Mouse (Mus musculus) left cerebral cortex, adult 6 months (tissue): ENCODE data around the gene Pxmp4. TPM values are rescaled to one million over a fixed set of nuclear protein-coding genes. Genes with fewer than 3 reads are reported as not detected.

Source experiments
- long read RNA-seq, 2 experiments: library from polyadenylated mRNA; unstranded; transcript quantifications; one replicate each; pipeline ENCODE4 v2.0.0; 2019 to 2020
- polyA plus RNA-seq: library from polyadenylated mRNA; unstranded; fragments of <200 nt; fragmentation: Nextera tagmentation; gene quantifications from 2 replicates; pipeline ENCODE4 v1.2.3, GENCODE M21; 2021

Gene Pxmp4
- 19.8 and 23.0 TPM in 2 replicates for polyA plus RNA-seq
- long read RNA-seq, experiment 1, transcript Pxmp4-201 (4 exons, 2,789 nt): major isoform, 12 of 16 reads
- long read RNA-seq, experiment 1, partial matches to known transcripts: 1 of 16 reads
- long read RNA-seq, experiment 1, other reads (novel, unspliced or antisense): 3 of 16 reads
- long read RNA-seq, experiment 2, transcript Pxmp4-201 (4 exons, 2,789 nt): major isoform, 11 of 27 reads
- long read RNA-seq, experiment 2, transcript Pxmp4-202 (3 exons, 560 nt): minor isoform, 7 of 27 reads
- long read RNA-seq, experiment 2, partial matches to known transcripts: 7 of 27 reads
- long read RNA-seq, experiment 2, other reads (novel, unspliced or antisense): 2 of 27 reads

GRCm38 (mm10) chr2:154603638-154604153, at the start of gene Pxmp4:
TSS of gene Pxmp4 (minus strand) at chr2:154603708.

DNA sequence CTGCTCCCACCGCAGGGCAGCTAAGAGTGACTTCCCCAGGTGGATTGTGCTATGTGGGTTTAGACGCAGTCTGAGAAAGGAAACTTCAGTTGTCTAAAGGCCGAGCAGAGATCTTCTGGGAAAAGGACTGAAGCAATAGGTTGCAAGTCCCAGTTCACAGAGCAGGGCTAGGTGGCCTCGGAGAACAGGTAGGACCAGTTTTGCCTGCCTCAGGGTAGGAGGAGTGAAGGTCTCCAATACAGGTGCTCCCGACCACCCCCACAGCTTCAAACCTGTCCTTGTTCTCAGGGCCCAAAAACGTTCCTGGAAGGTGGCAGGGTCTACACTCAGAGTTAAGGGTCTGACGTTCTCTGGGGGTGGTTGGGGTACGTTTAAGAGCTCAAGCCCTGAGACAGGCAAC, 47.9 kb upstream of the Pxmp4 start, which contains the start of gene Chmp4b:
Chmp4b (plus strand) TSS at position 343 of the 400 bp plus-strand sequence.

DNA sequence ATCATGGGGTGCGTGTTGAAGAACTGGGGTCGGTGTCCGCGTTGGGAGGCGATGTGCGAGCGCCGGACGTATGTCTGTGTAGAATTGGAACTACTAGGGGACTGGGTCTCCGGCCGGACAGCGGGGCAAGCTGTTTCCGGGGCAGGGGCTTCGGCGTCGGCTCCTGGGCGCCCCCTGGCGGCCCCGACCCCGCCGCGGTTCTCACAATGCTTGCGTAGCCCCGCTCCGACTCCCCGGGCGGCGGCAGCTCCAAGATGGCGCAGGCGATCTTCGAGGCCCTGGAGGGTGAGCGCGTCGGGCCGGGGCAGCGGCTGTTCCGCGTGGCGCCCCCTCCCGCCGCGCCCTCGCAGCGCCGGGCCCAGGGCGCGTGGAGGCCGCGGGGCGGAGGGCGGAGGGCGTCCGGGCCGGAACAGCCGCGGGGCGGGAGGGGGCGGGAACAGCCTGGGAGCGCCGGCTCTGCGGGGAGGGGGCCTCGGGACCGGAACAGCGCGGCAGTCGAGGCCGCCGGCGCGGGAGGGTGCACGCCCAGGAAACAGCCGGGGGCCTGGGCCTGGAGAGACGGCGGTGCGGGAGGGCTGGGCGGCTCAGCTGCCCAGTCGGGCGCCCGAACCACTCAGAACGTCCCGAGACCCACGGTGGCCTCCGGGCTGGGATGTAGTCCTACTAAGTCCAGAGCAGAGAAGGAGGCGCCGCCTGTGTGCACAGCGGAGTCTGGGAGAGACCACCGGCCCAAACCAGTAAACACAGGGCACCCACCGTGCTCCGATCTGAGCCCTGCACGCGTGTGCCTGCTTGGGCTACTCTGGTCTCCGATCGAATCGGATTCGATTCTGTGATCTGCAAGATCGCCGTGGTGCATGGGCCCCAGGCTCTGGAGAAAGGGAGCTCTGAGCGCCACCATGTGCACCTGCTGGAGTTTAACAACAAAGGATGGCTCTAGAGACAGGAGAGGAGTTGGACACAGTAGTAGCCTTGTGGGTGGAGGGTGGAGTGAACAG, 9.9 kb upstream of the Pxmp4 start, which contains the start of the genes Zfp341 and 4930519P11Rik:
Zfp341 (plus strand) TSS at position 180 of the 998 bp plus-strand sequence.
4930519P11Rik (minus strand) TSS at position 320 of the 998 bp plus-strand sequence.

GRCm38 (mm10) chr2:154569836-154570286, 33.6 kb downstream of the Pxmp4 start, which contains the start of gene E2f1:
TSS of gene E2f1 (minus strand) at chr2:154569892.

DNA sequence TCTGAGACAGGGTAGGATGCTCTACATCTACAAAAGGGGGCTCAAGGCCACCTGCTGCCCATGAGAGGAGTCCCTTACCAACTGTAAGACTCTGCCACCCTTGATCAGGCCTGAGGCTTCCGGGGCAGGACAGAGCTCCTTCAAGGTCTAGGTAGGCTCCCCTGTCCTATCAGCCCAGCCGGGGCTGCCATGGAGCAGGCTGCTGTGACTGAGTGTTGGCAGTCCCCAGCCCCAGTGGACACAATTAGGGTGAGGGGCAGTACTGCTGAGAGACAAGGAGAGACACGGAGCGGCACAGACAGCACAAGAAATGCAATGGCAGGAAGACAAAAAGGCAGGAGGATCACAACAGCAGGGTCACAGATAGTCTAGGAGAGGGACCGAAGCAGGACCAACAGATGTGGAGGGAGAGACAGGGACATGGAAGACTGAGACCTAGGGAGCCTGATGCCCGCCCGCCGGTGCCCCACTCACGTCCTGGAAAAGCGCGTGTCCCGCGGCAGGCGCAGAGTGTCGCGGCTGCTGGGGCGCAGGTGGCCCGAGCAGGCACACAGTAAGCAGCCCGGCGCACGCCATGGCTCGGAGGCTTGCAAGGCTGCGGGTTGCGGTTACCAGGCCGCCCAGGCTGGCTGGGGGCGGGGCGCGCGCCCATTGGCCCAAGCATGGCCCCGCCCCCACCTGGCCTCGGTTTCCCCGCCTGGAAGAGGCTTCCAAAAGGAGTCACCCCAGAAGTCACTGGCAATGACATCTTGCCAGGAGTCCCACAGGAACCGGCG, 45.1 kb downstream of the Pxmp4 start, which contains the start of gene Necab3:
Necab3 (minus strand) TSS at position 627 of the 776 bp plus-strand sequence.

DNA sequence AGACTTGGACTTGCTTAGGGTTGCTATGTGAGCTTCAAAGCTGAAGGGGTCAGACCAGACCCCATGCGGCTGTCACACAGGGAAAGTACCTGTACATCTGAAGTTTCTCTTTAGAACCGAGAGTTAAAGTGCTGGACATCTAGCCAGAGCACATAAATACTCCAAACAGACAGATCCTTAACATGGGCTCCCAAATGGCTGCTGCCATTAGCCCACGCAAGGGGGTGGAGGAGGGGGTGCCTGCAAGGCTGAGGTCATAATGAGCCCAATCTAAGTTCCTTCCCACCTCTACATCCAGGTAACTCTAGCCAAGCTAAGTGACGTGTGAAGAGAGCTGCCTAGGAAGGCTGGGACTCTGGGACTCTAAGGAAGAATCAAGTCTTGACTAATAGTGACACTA, 52.0 kb downstream of the Pxmp4 start, which contains the start of gene Actl10:
Actl10 (plus strand) TSS at position 301 of the 400 bp plus-strand sequence.

GRCm38 (mm10) chr2:154546711-154547110, 56.8 kb downstream of the Pxmp4 start, which contains the start of gene 1700003F12Rik:
TSS of gene 1700003F12Rik (plus strand) at chr2:154547085.

Other genes starting within 250 kb of the Pxmp4 start
- 5.6 and 7.2 TPM in 2 replicates for gene Cdk5rap1, start 230.7 kb downstream of the Pxmp4 start, polyA plus RNA-seq
- 6.9 and 20.0 TPM in 2 replicates for gene Snta1, start 195.6 kb downstream of the Pxmp4 start, polyA plus RNA-seq
- gene Cbfa2t2, start 167.2 kb downstream of the Pxmp4 start, polyA plus RNA-seq: 36.8 and 53.1 TPM in 2 replicates
- 1.1 and 1.3 TPM in 2 replicates for gene 1700003F12Rik, start 56.6 kb downstream of the Pxmp4 start, polyA plus RNA-seq
- gene Actl10, start 51.9 kb downstream of the Pxmp4 start, polyA plus RNA-seq: not detected in 2 replicates
- gene Necab3, start 44.8 kb downstream of the Pxmp4 start, polyA plus RNA-seq: 98.1 and 105 TPM in 2 replicates
- 6.2 and 11.3 TPM in 2 replicates for gene E2f1, start 33.8 kb downstream of the Pxmp4 start, polyA plus RNA-seq
- gene Zfp341, start 9.6 kb upstream of the Pxmp4 start, polyA plus RNA-seq: 1.1 and 1.2 TPM in 2 replicates
- gene 4930519P11Rik, start 9.7 kb upstream of the Pxmp4 start, polyA plus RNA-seq: 0.28 TPM in 1 of 2 replicates, not detected in the other
- gene Chmp4b, start 48.0 kb upstream of the Pxmp4 start, polyA plus RNA-seq: 15.5 and 19.3 TPM in 2 replicates
- gene Gm14214, start 166.3 kb upstream of the Pxmp4 start, polyA plus RNA-seq: not detected in 2 replicates
- 31.9 and 43.4 TPM in 2 replicates for gene Raly, start 187.4 kb upstream of the Pxmp4 start, polyA plus RNA-seq
- gene a, start 187.7 kb upstream of the Pxmp4 start, polyA plus RNA-seq: 0.47 and 0.90 TPM in 2 replicates